Mouse (Mus musculus): ENCODE measurements around the gene Pdzd3.

- TF ChIP-seq CTCF (IDR thresholded peaks at IDR 0.05; ENCODE audit: low read depth) (no peak), EP300 (optimal IDR thresholded peaks at IDR 0.05) (no peak)
Observed at GRCm38 (mm10) chr9:44231609-44232008, 19.7 kb downstream of the Pdzd3 start.
